Mouse (Mus musculus) brain, adult 2 months (tissue): ENCODE data around the gene Gm2888.
"Not testable (repeated sequence)": the region's sequence is repeated elsewhere in the genome, so short reads cannot be mapped to it uniquely, and the experiment has no call there.

Experiments
- DNase-seq: peaks from one replicate; pipeline ENCODE4 v3.0.0; 2011; ENCODE audit warnings: low read depth, low spot score

The Gm2888 gene

DNA sequence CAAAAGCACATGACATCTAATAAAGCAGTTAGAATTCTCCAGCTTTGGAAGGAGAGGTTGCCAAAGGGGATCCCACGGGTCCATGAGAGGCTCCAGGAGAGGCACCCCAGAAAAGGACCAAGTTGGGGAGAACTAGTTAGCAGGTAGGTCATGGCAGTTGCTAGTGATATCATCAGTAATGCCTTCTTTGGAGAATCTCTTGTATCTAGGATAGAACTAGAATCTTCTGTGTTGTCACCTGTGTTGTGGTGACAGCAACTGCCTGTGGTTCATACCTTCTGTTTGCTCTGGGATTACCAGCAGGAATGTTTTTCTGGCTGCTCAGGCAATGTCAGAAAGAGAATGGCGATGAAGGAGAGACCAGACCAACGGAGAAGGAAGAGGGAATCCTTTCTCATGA, at the start of gene Gm2888:
TSS of gene Gm2888 (plus strand) at position 301 of the 400 bp plus-strand sequence.
- not testable (repeated sequence) for DNase-seq

DNA sequence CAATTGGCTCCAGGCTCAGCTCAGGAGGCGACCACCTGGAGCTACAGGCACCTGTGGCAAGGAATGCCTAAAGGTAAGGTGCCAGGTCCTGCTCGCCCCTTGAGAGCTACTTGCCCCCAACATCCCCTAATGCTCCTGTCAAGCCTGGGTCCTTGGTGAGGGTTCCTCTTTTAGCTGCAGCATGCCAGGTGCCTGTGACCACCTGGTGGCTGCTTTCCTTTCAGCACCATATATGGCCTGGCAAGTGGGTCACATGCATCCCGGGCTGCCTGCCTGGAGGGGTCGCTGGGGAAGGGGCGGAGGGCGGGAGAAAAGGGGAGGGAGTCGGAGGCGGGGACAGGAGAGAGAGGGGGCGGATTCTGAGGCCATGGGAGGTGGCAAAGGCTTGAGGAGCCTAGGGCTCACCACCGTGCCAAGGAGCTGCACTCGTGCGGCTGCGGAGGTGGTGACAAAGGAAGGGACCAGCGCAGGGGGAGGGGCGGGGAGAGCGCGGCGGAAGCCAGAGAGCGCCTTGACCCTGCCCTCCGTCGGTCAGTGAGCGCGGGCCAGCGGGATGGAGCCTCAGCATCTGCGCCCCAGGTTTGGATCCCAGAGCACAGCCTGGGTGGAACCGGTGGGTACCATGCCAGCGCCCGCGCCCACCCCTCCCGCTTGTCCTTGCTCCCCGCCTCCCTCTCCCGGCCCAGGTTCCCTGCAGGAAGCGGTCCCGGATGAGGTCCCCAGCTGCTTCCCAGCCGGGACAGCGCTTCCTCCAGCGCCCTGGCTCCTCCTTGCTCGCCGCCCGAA, 19.1 kb downstream of the Gm2888 start, which contains the start of gene Gm2897:
TSS of gene Gm2897 (plus strand) at position 559 of the 786 bp plus-strand sequence.
- DNase-seq, result peak; percentile 7

- not testable (repeated sequence) for DNase-seq
Measured at GRCm38 (mm10) chr14:3049513-3049800, 19.7 kb downstream of the Gm2888 start.

DNA sequence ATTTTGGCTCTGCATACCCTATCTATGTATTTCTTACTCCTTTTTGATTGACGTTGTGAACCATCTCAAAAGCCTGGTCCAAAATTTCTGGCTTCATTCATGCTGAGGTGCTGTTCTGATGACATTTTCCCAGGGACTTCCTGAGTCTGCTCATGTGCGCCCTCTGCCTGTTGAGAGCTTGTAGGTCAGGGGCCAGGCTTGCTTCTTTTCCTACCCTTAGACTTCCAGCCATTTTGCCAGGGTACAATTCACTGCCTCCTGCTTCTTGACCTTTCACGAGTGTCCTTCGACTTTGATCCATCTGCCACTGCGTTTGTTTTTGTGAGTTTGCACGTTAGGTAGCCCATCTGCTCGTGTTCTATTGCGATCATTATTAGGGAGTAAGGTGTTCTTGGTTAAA, 20.3 kb downstream of the Gm2888 start:
- not testable (repeated sequence) for DNase-seq
